Mouse (Mus musculus): ENCODE results near the gene Crtc2. TPM values are rescaled to one million over a fixed set of nuclear protein-coding genes. Genes with fewer than 3 reads are reported as not detected.

Gene Crtc2
- polyA plus RNA-seq, 1 experiment from 2014 or later: 9.0 TPM

GRCm38 (mm10) chr3:90241251-90241650 lies 12.7 kb upstream of the Crtc2 start:
- no peak overlapping the region for H3K27ac ChIP-seq (ENCODE audit: low read depth, low read length)
- no peaks in the 10 kb centered on the region for H3K9me3 ChIP-seq (ENCODE audit: control insufficient read depth, low read length)
- H3K4me3 ChIP-seq (ENCODE audit: low read depth, low read length): no peak overlapping the region
- ATAC-seq (ENCODE audit: low FRiP score) (no peak), DNase-seq (ENCODE audit: low spot score, missing footprints) (peak; percentile 70)
- no peak overlapping the region for H3K9ac ChIP-seq (ENCODE audit: low read length)
- peaks cover 6% of the 10 kb centered on the region for H3K4me1 ChIP-seq (ENCODE audit: control insufficient read depth, insufficient read depth, low read length)
- no peaks in the 10 kb centered on the region for H3K27me3 ChIP-seq (ENCODE audit: control insufficient read depth, insufficient read depth, low read length)
- WGBS: 92% methylated on average over 2 of the region's 2 CpGs
- no peak overlapping the region for H3K4me2 ChIP-seq
- H3K36me3 ChIP-seq (ENCODE audit: control insufficient read depth, insufficient read depth, low read length): no peaks in the 10 kb centered on the region

- WGBS: 82% methylated on average over 10 of the region's 10 CpGs
- Histone ChIP-seq H3K9me3 (ENCODE audit: control insufficient read depth, low read length) (no peaks in the 10 kb centered on the region), H3K4me3 (ENCODE audit: low read depth, low read length) (no peak overlapping the region), H3K27me3 (ENCODE audit: control insufficient read depth, insufficient read depth, low read length) (no peaks in the 10 kb centered on the region), H3K36me3 (ENCODE audit: control insufficient read depth, insufficient read depth, low read length) (no peaks in the 10 kb centered on the region), H3K9ac (ENCODE audit: low read length) (no peak overlapping the region), H3K4me2 (no peak overlapping the region), H3K27ac (ENCODE audit: low read depth, low read length) (no peak overlapping the region), H3K4me1 (ENCODE audit: control insufficient read depth, insufficient read depth, low read length) (peaks cover 6% of the 10 kb centered on the region)
- ATAC-seq (ENCODE audit: low FRiP score) (no peak), DNase-seq (ENCODE audit: low spot score, missing footprints) (no peak)
Observed at GRCm38 (mm10) chr3:90241669-90242358, 12.1 kb upstream of the Crtc2 start.

GRCm38 (mm10) chr3:90242984-90243775 lies 10.8 kb upstream of the Crtc2 start, which contains the start of gene Creb3l4:
Gene Creb3l4, minus strand, starts transcription at chr3:90243512.
- peak within 1 kb of the TSS; percentile 55 for H3K4me2 ChIP-seq
- no peaks in the 10 kb centered on the region for H3K9me3 ChIP-seq (ENCODE audit: control insufficient read depth, low read length)
- ATAC-seq (ENCODE audit: low FRiP score) (peak; percentile 79), DNase-seq (ENCODE audit: low spot score, missing footprints) (peak; percentile 96)
- H3K9ac ChIP-seq (ENCODE audit: low read length): peak within 1 kb of the TSS; percentile 59
- H3K4me3 ChIP-seq (ENCODE audit: low read depth, low read length): peak within 1 kb of the TSS; percentile 25
- H3K27me3 ChIP-seq (ENCODE audit: control insufficient read depth, insufficient read depth, low read length): no peaks in the 10 kb centered on the region
- no peak within 1 kb of the TSS for H3K27ac ChIP-seq (ENCODE audit: low read depth, low read length)
- peaks cover 10% of the 10 kb centered on the region for H3K4me1 ChIP-seq (ENCODE audit: control insufficient read depth, insufficient read depth, low read length)
- under 1% methylated on average over 19 of the region's 19 CpGs for WGBS
- H3K36me3 ChIP-seq (ENCODE audit: control insufficient read depth, insufficient read depth, low read length): no peaks in the 10 kb centered on the region

- Histone ChIP-seq H3K9ac (ENCODE audit: low read length) (no peak overlapping the region), H3K27ac (ENCODE audit: low read depth, low read length) (no peak overlapping the region), H3K27me3 (ENCODE audit: control insufficient read depth, insufficient read depth, low read length) (no peaks in the 10 kb centered on the region), H3K36me3 (ENCODE audit: control insufficient read depth, insufficient read depth, low read length) (no peaks in the 10 kb centered on the region), H3K4me3 (ENCODE audit: low read depth, low read length) (no peak overlapping the region), H3K9me3 (ENCODE audit: control insufficient read depth, low read length) (no peaks in the 10 kb centered on the region), H3K4me2 (no peak overlapping the region), H3K4me1 (ENCODE audit: control insufficient read depth, insufficient read depth, low read length) (peaks cover 17% of the 10 kb centered on the region)
- ATAC-seq (ENCODE audit: low FRiP score): no peak
- WGBS: 86% methylated on average over 2 of the region's 2 CpGs
- DNase-seq (ENCODE audit: low spot score, missing footprints): peak; percentile 17
Observed at GRCm38 (mm10) chr3:90245406-90245805, 8.6 kb upstream of the Crtc2 start.

- peak overlapping the region; percentile 71 for H3K9ac ChIP-seq (ENCODE audit: low read length)
- peaks cover 8% of the 10 kb centered on the region for H3K36me3 ChIP-seq (ENCODE audit: control insufficient read depth, insufficient read depth, low read length)
- H3K27me3 ChIP-seq (ENCODE audit: control insufficient read depth, insufficient read depth, low read length): no peaks in the 10 kb centered on the region
- H3K4me3 ChIP-seq (ENCODE audit: low read depth, low read length): peak overlapping the region; percentile 56
- peaks cover 17% of the 10 kb centered on the region for H3K4me1 ChIP-seq (ENCODE audit: control insufficient read depth, insufficient read depth, low read length)
- H3K4me2 ChIP-seq: peak overlapping the region; percentile 91
- DNase-seq (ENCODE audit: low spot score, missing footprints) (no peak), ATAC-seq (ENCODE audit: low FRiP score) (peak; percentile 15; the same call in 1 of the 2 replicates)
- WGBS: 0% methylated on average over 3 of the region's 3 CpGs
- H3K27ac ChIP-seq (ENCODE audit: low read depth, low read length): peak overlapping the region; percentile 85
- no peaks in the 10 kb centered on the region for H3K9me3 ChIP-seq (ENCODE audit: control insufficient read depth, low read length)
Observed at GRCm38 (mm10) chr3:90247630-90247959, 6.4 kb upstream of the Crtc2 start.

- H3K9ac ChIP-seq (ENCODE audit: low read length): peak within 1 kb of the TSS; percentile 71
- DNase-seq (ENCODE audit: low spot score, missing footprints) (peak; percentile 97), ATAC-seq (ENCODE audit: low FRiP score) (peak; percentile 97)
- H3K27ac ChIP-seq (ENCODE audit: low read depth, low read length): peak within 1 kb of the TSS; percentile 85
- H3K4me2 ChIP-seq: peak within 1 kb of the TSS; percentile 91
- no peaks in the 10 kb centered on the region for H3K9me3 ChIP-seq (ENCODE audit: control insufficient read depth, low read length)
- H3K27me3 ChIP-seq (ENCODE audit: control insufficient read depth, insufficient read depth, low read length): no peaks in the 10 kb centered on the region
- peak within 1 kb of the TSS; percentile 56 for H3K4me3 ChIP-seq (ENCODE audit: low read depth, low read length)
- H3K4me1 ChIP-seq (ENCODE audit: control insufficient read depth, insufficient read depth, low read length): peaks cover 13% of the 10 kb centered on the region
- WGBS: under 1% methylated on average over 43 of the region's 44 CpGs
- H3K36me3 ChIP-seq (ENCODE audit: control insufficient read depth, insufficient read depth, low read length): peaks cover 8% of the 10 kb centered on the region
Observed at GRCm38 (mm10) chr3:90247960-90248745, 5.8 kb upstream of the Crtc2 start, which contains the start of gene Slc39a1. Gene Slc39a1, plus strand, starts transcription at chr3:90248172.

- Histone ChIP-seq H3K4me1 (ENCODE audit: control insufficient read depth, insufficient read depth, low read length) (peaks cover 11% of the 10 kb centered on the region), H3K9me3 (ENCODE audit: control insufficient read depth, low read length) (no peaks in the 10 kb centered on the region), H3K27me3 (ENCODE audit: control insufficient read depth, insufficient read depth, low read length) (no peaks in the 10 kb centered on the region), H3K36me3 (ENCODE audit: control insufficient read depth, insufficient read depth, low read length) (peaks cover 8% of the 10 kb centered on the region), H3K4me2 (peak overlapping the region; percentile 91), H3K4me3 (ENCODE audit: low read depth, low read length) (peak overlapping the region; percentile 56), H3K9ac (ENCODE audit: low read length) (peak overlapping the region; percentile 71), H3K27ac (ENCODE audit: low read depth, low read length) (no peak overlapping the region; the same call in 1 of the 2 replicates)
- 9% methylated on average over 10 of the region's 10 CpGs for WGBS
- no peak for ATAC-seq (ENCODE audit: low FRiP score)
- DNase-seq (ENCODE audit: low spot score, missing footprints): no peak
Observed at GRCm38 (mm10) chr3:90248746-90249100, 5.2 kb upstream of the Crtc2 start.

- no peaks in the 10 kb centered on the region for H3K27me3 ChIP-seq (ENCODE audit: control insufficient read depth, insufficient read depth, low read length)
- no peaks in the 10 kb centered on the region for H3K9me3 ChIP-seq (ENCODE audit: control insufficient read depth, low read length)
- no peak overlapping the region for H3K4me2 ChIP-seq
- peaks cover 8% of the 10 kb centered on the region for H3K36me3 ChIP-seq (ENCODE audit: control insufficient read depth, insufficient read depth, low read length)
- 89% methylated on average over 6 of the region's 6 CpGs for WGBS
- peaks cover 18% of the 10 kb centered on the region for H3K4me1 ChIP-seq (ENCODE audit: control insufficient read depth, insufficient read depth, low read length)
- ATAC-seq (ENCODE audit: low FRiP score): no peak
- H3K27ac ChIP-seq (ENCODE audit: low read depth, low read length): no peak overlapping the region
- DNase-seq (ENCODE audit: low spot score, missing footprints): peak; percentile 45
- no peak overlapping the region for H3K9ac ChIP-seq (ENCODE audit: low read length)
- H3K4me3 ChIP-seq (ENCODE audit: low read depth, low read length): no peak overlapping the region
Observed at GRCm38 (mm10) chr3:90250791-90251190, 3.2 kb upstream of the Crtc2 start.

Data from midbrain, embryonic 11.5 days (tissue).